Mouse (Mus musculus) thymus, adult 2 months (tissue): Measurements from ENCODE around the gene Fbxo6.

ENCODE experiments used
- CTCF ChIP-seq: fragments of 200-500 bp; IDR thresholded peaks from 2 replicates; pipeline ENCODE4 v1.5.1; 2012; ENCODE audit warnings: mild to moderate bottlenecking, control low read depth, low read length, moderate library complexity, borderline replicate concordance; ENCODE audit not compliant: control insufficient read depth, poor library complexity, insufficient read depth; ENCODE audit errors: extremely low read depth
- POLR2A ChIP-seq: fragments of 200-500 bp; IDR thresholded peaks from 2 replicates; pipeline ENCODE4 v1.6.1; 2012; ENCODE audit warnings: mild to moderate bottlenecking, low read length, control low read depth, moderate library complexity; ENCODE audit not compliant: control insufficient read depth, poor library complexity, insufficient read depth; ENCODE audit errors: extremely low read depth

DNA sequence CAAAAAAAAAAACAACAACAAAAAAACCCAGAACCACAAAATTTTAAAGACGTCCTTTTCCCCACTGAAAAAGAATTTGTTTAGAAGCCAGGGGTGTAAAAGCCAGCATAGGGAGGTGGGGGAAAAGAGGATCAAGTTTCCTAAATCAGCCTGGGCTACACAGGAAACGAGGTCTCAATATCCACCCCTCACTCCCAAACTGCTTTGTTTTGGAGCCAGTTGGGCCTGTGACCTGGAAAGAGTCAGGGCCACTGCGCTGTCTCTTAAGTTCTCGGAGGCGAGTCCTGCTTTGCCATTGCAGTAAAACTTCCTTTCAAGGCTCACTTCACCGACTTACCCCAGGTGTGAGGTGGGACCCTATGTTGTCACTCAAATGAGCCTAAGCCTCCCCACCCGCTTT lies 1.7 kb downstream of the Fbxo6 start:
- TF ChIP-seq POLR2A (no peak), CTCF (no peak)
